Mouse (Mus musculus) E14TG2a.4 (cell line): ENCODE results near the gene Srm.

Experiments
- H3K27me3 ChIP-seq: 2 replicates; pipeline ENCODE4 v1.6.1; 2014; ENCODE audit warnings: low read length, control low read depth; ENCODE audit not compliant: insufficient read depth
- H3K36me3 ChIP-seq: 2 replicates; pipeline ENCODE4 v1.6.1; 2014; ENCODE audit warnings: low read length, control low read depth; ENCODE audit not compliant: insufficient read depth
- H3K4me1 ChIP-seq: replicated peaks from 2 replicates; pipeline ENCODE4 v1.6.1; 2014; ENCODE audit warnings: low read depth, low read length, control low read depth
- H3K4me3 ChIP-seq: replicated peaks from 2 replicates; pipeline ENCODE4 v1.5.1; 2014; ENCODE audit warnings: mild to moderate bottlenecking, low read length
- H3K9me3 ChIP-seq: 2 replicates; pipeline ENCODE4 v1.6.1; 2014; ENCODE audit warnings: low read length, control low read depth
- CTCF ChIP-seq: conservative IDR thresholded peaks from 2 replicates; pipeline ENCODE4 v1.5.1; 2014; ENCODE audit warnings: low read length
- NANOG ChIP-seq: IDR thresholded peaks from 2 replicates; pipeline ENCODE4 v1.6.1; 2014; ENCODE audit warnings: borderline replicate concordance, low read length, mixed read lengths
- POU5F1 ChIP-seq: IDR thresholded peaks from 2 replicates; pipeline ENCODE4 v1.6.1; 2014; ENCODE audit warnings: low read length, borderline replicate concordance

Gene Srm

DNA sequence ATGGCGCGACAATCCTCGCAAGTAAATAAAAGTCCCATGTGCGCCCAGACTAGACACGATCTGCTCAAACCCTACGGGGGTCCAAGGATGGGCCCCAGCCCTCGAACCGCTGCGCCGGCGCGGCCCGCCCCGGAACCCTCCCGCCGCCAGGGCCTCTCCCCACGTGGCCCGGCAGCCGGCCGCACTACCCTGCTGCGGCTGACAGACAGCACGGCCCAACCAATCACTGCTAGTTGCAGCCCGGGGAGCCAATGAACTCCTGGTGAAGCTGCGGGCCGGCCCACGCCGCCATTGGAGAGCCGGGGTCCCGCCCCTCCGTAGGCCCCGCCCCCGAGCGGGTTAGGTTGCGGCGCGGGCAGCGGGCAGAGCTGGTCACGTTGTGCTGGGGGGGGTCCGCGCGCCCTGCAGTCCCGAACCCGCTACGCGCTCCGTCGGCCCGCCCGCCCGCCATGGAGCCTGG, at the start of gene Srm:
Gene Srm, plus strand, starts transcription at position 333 of the 460 bp plus-strand sequence.
- TF ChIP-seq POU5F1 (no peak), NANOG (no peak), CTCF (no peak)
- Histone ChIP-seq H3K9me3 (no peaks in the 10 kb centered on the region), H3K27me3 (no peaks in the 10 kb centered on the region), H3K4me3 (peak within 1 kb of the TSS; percentile 100), H3K4me1 (peaks cover 64% of the 10 kb centered on the region), H3K36me3 (peaks cover 44% of the 10 kb centered on the region)

DNA sequence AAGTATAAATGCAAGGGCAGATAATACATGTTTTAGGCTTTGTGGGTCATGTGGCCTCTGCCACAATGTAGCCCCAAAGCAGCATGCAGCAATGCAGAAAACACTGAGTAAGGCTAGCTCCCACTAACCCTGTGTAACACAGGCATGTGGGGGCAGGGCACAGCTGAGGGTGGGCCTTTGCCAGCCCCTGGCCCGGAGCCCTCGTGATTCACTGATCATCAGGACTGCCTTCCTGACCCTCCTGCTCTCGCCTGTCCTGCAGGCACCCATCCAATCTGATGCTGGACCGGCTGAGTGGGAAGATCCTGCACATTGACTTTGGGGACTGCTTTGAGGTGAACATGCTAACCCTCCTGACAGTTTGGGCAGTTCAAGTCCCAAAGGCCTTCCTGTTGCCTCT, 42.2 kb upstream of the Srm start:
- no peaks in the 10 kb centered on the region for H3K9me3 ChIP-seq
- no peaks in the 10 kb centered on the region for H3K4me1 ChIP-seq
- H3K27me3 ChIP-seq, result no peaks in the 10 kb centered on the region
- no peak for TF ChIP-seq CTCF
- no peak for TF ChIP-seq NANOG
- peaks cover 92% of the 10 kb centered on the region for H3K36me3 ChIP-seq
- no peak overlapping the region for H3K4me3 ChIP-seq

DNA sequence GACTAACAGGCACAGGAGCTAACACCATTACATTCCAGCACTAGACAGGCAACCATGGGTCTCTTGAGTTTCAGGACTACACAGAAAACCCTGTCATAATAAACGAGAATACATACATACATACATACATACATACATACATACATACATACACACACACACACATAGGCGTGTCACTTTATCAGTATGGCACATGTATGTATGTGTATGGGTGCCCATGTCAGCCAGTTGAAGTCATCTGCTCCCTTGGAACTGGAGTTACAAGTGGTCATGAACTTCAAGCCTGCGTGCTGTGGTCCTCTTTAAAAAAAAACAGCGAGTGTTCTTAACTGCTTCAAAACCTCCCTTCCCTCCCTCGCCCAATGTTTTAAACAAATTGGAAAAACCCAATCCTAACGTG, 33.5 kb upstream of the Srm start:
- H3K27me3 ChIP-seq, result no peaks in the 10 kb centered on the region

DNA sequence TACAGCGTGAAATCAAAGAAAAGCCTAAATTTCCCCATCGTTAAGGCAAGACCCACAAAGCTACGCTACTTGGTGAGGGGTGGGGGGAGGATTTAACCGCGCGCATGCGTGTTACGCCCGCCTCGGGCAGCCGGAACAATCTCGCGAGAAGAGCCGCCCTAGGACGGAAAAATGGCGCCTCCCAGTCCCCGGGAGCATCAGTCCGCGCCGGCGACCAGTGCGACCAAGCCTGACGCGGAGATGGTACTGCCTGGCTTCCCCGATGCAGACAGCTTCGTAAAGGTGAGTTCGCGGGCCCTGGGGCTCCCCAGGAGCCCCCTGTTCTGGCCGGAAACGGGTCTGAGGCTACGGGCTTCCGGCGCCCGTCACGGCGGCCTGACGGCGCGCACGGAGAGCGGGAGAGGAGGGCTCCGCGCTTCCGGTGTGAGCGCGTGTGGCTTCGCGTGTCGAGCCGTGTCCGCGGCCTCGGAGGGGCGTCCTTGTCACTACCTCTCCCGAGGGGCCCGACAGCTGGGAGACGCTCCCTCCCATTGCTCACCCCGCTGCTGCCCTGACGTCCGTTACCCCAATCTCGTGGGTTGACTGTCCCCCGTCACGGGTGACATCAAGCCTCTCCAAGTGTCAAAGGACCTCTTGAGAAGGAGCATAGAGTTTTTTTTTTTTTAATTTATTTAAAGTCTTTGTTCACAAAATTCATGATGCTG, 32.9 kb upstream of the Srm start, which contains the start of gene Exosc10:
Gene Exosc10, plus strand, starts transcription at position 133 of the 704 bp plus-strand sequence.
- peaks cover 70% of the 10 kb centered on the region for H3K36me3 ChIP-seq
- TF ChIP-seq POU5F1 (no peak), NANOG (no peak)
- no peaks in the 10 kb centered on the region for H3K9me3 ChIP-seq
- peak within 1 kb of the TSS; percentile 88 for H3K4me3 ChIP-seq
- no peaks in the 10 kb centered on the region for H3K27me3 ChIP-seq
- H3K4me1 ChIP-seq, result peaks cover 38% of the 10 kb centered on the region

More for the DNA sequence above, 33.5 kb upstream of the Srm start:
- H3K9me3 ChIP-seq, result no peaks in the 10 kb centered on the region
- H3K4me1 ChIP-seq, result peaks cover 31% of the 10 kb centered on the region
- no peak for TF ChIP-seq CTCF
- no peak for TF ChIP-seq POU5F1
- no peak for TF ChIP-seq NANOG
- H3K36me3 ChIP-seq, result peaks cover 70% of the 10 kb centered on the region
- peak overlapping the region; percentile 88 for H3K4me3 ChIP-seq

DNA sequence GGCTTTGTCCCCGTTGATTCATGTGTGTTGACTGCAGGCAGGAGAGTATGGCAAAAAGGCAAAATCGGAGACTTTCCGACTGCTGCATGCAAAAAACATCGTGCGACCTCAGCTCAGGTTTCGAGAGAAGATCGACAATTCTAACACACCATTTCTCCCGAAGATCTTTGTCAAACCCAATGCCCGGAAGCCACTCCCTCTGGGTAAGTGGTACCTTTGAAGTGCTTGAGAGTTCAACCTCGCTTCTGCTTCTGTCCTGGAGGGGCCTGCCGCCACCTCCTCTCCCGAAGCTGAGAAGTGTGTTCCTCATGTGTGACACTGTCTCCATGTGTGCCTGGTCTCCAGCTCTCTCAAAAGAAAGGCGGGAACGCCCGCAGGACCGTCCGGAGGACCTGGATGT, 28.6 kb upstream of the Srm start:
- Histone ChIP-seq H3K27me3 (no peaks in the 10 kb centered on the region), H3K4me3 (0 out of 2 replicates have a peak overlapping the region, but pooled peaks have one; percentile 24), H3K36me3 (peaks cover 77% of the 10 kb centered on the region), H3K4me1 (peaks cover 37% of the 10 kb centered on the region), H3K9me3 (no peaks in the 10 kb centered on the region)
- TF ChIP-seq CTCF (no peak), NANOG (no peak)

DNA sequence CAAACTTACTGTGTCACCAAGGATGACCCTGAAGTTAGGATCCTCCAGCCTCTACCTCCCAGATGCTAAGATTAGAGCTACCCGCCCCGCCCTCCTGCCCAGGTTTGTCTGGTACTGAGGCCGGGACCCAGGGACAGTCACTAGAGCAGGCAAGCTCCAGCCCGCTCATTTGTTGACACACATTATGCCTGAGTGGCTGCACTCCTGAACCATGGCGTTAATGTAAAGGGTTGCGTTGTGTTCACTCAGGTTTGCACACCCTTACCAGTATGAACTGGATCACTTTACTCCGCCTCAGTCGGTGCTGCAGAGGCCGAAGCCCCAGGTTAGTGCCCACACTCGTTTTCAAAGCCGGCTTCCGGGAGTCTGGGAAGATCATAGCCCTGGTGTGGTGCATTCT, 27.7 kb upstream of the Srm start:
- TF ChIP-seq NANOG (no peak), CTCF (no peak), POU5F1 (no peak)
- Histone ChIP-seq H3K4me1 (peaks cover 32% of the 10 kb centered on the region), H3K9me3 (no peaks in the 10 kb centered on the region), H3K36me3 (peaks cover 86% of the 10 kb centered on the region), H3K4me3 (no peak overlapping the region), H3K27me3 (no peaks in the 10 kb centered on the region)

DNA sequence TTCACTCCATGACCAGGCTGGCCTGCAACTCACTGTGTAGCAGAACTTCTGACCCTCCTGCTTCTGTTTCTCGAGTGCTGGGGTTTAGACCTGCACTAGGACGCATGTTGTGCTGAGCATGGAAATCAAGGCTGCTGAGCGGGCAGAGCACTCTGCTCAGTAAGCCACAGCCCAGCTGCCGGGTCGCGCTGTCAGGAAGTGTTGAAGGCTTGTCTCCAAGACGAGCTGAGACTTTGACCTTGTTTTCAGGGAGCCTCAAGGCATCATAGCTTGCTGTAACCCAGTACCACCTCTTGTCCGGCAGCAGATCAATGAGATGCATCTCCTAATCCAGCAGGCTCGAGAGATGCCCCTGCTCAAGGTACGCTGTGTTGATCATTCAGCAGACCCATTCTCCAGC, 21.2 kb upstream of the Srm start:
- TF ChIP-seq NANOG (no peak), CTCF (no peak), POU5F1 (no peak)
- Histone ChIP-seq H3K4me3 (no peak overlapping the region), H3K36me3 (peaks cover 96% of the 10 kb centered on the region), H3K4me1 (peaks cover 4% of the 10 kb centered on the region; the same call in 1 of the 2 replicates), H3K27me3 (no peaks in the 10 kb centered on the region), H3K9me3 (no peaks in the 10 kb centered on the region)

DNA sequence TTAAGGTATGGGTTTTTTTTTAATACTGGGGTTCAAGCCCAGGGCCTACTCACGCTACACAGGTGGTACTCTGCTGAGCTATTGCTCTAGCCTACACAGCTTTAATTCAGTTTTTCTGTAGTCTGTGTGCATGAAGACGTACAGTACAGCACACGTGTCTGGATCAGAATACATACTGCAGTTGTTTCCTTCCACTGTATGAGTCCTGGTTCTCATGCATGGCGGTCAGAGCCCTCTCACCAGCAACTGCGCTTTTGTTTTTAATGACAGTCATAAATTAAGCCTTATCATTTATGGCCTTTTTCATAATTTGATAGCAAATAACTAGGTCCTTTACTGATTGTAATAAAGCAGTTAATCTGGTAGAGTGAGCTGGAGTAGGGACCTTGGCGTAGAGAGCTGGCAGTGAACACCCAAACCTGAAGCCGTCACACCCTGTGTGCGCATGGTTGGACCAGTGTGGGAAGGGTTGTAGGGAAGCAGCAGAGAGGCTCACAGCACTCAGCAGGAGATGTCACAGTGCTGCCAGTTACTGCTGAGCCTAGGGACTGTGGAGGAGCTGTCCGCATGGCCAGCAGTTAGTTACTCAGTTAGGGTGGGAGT, 20.5 kb upstream of the Srm start:
- TF ChIP-seq CTCF, result no peak
- TF ChIP-seq NANOG, result no peak
- TF ChIP-seq POU5F1, result no peak
- no peaks in the 10 kb centered on the region for H3K9me3 ChIP-seq
- H3K4me3 ChIP-seq, result no peak overlapping the region
- peaks cover 4% of the 10 kb centered on the region; the same call in 1 of the 2 replicates for H3K4me1 ChIP-seq
- peaks cover 96% of the 10 kb centered on the region for H3K36me3 ChIP-seq
- H3K27me3 ChIP-seq, result no peaks in the 10 kb centered on the region

DNA sequence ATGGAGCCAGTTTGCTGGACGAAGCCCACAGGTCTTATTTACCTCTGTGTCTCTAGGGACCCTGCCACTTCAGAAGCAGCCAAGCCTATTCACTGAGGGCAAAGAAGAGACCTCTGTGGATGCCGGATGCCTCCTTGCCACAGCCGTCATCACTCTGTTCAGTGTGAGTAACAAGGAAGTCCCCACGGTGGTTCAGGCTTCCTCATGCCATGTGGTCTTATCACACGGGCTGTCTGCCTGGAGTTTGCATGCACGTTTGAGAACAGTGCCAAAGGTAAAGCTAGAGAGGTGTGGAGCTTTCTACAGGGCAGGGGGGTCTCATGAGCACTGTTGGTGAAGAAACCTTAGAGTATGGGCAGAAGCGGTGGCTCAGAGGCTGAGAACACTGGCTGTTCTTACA, 18.1 kb upstream of the Srm start:
- Histone ChIP-seq H3K4me1 (peaks cover 12% of the 10 kb centered on the region), H3K9me3 (no peaks in the 10 kb centered on the region), H3K4me3 (no peak overlapping the region), H3K27me3 (no peaks in the 10 kb centered on the region), H3K36me3 (peaks cover 97% of the 10 kb centered on the region)
- TF ChIP-seq POU5F1, result no peak
